Mouse (Mus musculus): ENCODE results near the gene Nelfb. TPM values are rescaled to one million over a fixed set of nuclear protein-coding genes. Genes with fewer than 3 reads are reported as not detected.
A peak's percentile ranks its signal among the peaks of the same experiment; 100 is the strongest.

Gene Nelfb
- polyA plus RNA-seq, 1 experiment from 2014 or later = 131 TPM

DNA sequence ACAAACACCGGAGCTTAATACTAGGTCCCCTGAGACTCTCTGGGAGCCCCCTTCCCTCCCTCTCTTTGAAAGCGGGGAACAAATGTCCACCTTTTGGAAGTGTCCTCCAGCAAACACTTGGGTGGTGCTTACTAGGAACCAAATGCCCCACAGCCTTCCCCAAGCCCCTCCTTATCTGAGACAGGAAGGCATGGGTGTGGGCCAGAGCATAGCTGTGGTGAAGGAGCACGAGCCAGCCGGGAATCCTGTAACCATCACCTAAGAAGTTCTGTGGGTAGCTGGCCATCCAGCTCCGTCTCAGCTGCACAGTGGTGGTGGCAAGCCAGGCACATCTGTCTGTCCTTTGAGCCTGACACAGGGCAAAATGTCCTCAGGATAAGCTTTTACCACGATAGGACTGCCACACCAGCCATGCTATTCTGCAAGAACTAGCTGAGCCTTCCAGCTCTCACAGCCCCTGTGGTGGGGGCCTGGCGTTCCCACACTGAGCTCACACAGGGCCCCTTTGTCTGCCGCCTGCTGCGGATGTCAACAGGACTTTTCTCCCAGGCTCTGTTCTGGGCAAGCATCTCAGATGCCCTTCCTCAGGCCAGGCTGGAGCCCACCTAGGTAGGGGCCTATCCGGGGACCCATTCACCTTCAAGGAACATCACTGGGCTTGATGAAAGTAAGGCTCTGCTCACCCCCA is 32.9 kb downstream of the Nelfb start:
- Histone ChIP-seq H3K4me3 (peak overlapping the region; percentile 90), H3K27me3 (ENCODE audit: low read depth, poor library complexity, severe bottlenecking) (peaks cover 44% of the 10 kb centered on the region), H3K9me3 (replicated peaks) (no peaks in the 10 kb centered on the region), H3K27ac (replicated peaks) (peak overlapping the region; percentile 96), H3K4me1 (peaks cover 88% of the 10 kb centered on the region), H3K36me3 (peaks cover 5% of the 10 kb centered on the region)
- 27% methylated on average over 10 of the region's 10 CpGs for WGBS
- peak; percentile 38 for DNase-seq (ENCODE audit: low spot score)

DNA sequence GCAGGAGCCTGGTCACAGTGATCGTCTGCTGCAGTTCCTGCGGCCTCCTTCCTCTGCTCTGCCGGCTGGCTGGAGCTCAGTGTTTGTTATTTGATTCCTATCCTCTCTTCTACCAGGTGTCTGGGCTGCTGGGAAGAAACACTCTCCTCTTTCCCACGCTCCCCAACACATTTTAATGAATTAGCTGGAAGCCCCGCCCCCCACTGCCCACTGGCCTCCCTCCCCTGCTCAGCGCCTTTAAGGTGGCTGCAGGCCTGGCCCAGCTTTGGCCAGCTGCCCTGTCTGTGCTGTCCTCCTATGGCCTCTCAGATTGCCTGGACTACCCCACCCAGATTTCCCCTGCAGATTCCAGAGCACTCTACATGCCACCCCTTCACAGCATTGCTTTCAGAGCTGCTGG is 33.6 kb downstream of the Nelfb start:
- Histone ChIP-seq H3K36me3 (no peaks in the 10 kb centered on the region), H3K9me3 (replicated peaks) (no peaks in the 10 kb centered on the region), H3K27ac (replicated peaks) (peak overlapping the region; percentile 96), H3K4me1 (peaks cover 88% of the 10 kb centered on the region), H3K27me3 (ENCODE audit: low read depth, poor library complexity, severe bottlenecking) (peaks cover 44% of the 10 kb centered on the region), H3K4me3 (peak overlapping the region; percentile 90)
- DNase-seq (ENCODE audit: low spot score) = peak; percentile 76
- 0% methylated on average over 6 of the region's 6 CpGs for WGBS

DNA sequence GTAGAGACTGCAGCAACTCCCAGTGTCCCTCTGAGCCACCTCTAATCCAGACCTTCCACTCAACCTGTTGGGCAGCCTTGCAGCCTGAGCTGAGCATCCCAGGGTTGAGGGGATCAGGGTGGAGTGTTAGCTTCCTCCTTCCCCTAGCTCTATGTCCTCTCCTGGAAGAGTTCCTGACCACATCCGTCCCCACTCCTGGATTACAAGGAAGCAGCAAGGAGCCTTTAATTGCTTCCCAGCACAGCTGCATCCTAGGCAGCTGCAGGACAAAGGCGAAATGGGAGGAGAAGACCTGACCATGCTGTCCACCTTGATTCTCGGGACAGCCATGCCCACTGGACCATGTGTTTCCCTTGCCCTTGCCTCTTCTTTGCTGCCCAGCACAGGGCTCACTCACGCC is 34.2 kb downstream of the Nelfb start:
- Histone ChIP-seq H3K36me3 (no peaks in the 10 kb centered on the region), H3K27ac (replicated peaks) (peak overlapping the region; percentile 96), H3K4me3 (peak overlapping the region; percentile 90), H3K9me3 (replicated peaks) (no peaks in the 10 kb centered on the region), H3K27me3 (ENCODE audit: low read depth, poor library complexity, severe bottlenecking) (peaks cover 44% of the 10 kb centered on the region), H3K4me1 (peaks cover 90% of the 10 kb centered on the region)
- no peak for DNase-seq (ENCODE audit: low spot score)
- WGBS = 29% methylated on average over 4 of the region's 4 CpGs

DNA sequence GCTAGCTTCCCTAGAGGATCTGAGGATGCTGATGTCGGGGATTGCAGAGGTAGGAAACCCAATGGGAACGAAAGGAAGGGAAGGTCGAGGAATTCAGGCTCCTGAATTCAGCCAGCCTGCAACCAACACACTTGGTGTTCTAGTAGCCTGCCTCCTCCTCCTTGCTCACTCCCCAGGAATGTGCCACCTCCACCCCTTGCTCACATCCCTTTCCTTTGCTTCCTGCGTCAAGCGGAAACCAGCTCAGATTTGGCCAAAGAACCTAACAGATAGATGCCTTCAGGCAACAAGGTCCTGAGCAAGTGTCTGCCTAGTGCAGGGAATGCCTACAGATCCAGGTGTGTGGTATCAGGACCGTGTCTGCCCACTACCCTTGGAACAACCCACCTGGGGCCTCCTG is 34.7 kb downstream of the Nelfb start:
- H3K27me3 ChIP-seq (ENCODE audit: low read depth, poor library complexity, severe bottlenecking) = peaks cover 44% of the 10 kb centered on the region
- WGBS = 63% methylated on average over 6 of the region's 6 CpGs
- H3K9me3 ChIP-seq (replicated peaks) = no peaks in the 10 kb centered on the region
- peaks cover 95% of the 10 kb centered on the region for H3K4me1 ChIP-seq
- H3K36me3 ChIP-seq = no peaks in the 10 kb centered on the region
- H3K4me3 ChIP-seq = peak overlapping the region; percentile 90
- DNase-seq (ENCODE audit: low spot score) = no peak
- peak overlapping the region; percentile 96 for H3K27ac ChIP-seq (replicated peaks)

DNA sequence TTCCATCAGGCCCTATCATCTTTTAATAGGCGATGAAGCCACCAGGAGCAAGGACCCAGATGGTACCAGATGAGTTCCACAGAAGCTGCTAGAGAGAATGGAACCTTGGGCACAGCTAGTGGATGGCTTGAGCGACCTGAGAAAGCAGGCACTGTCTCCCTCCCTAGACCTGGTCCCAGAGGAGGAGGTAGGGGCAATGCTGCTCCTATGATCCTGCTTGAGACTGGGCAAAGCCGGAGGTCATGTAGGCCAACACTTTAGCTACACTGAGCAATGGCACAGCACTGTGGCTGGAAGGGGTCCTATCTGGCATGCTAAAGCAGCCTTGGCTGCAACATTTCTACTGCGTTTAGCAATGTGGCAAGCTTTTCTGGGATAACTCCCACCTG is 35.6 kb downstream of the Nelfb start:
- Histone ChIP-seq H3K36me3 (no peaks in the 10 kb centered on the region), H3K27me3 (ENCODE audit: low read depth, poor library complexity, severe bottlenecking) (peaks cover 44% of the 10 kb centered on the region), H3K4me1 (peaks cover 97% of the 10 kb centered on the region), H3K4me3 (0 out of 2 replicates have a peak overlapping the region, but pooled peaks have one; percentile 16), H3K9me3 (replicated peaks) (no peaks in the 10 kb centered on the region), H3K27ac (replicated peaks) (peak overlapping the region; percentile 96)
- WGBS = 81% methylated on average over 4 of the region's 4 CpGs
- no peak for DNase-seq (ENCODE audit: low spot score)

DNA sequence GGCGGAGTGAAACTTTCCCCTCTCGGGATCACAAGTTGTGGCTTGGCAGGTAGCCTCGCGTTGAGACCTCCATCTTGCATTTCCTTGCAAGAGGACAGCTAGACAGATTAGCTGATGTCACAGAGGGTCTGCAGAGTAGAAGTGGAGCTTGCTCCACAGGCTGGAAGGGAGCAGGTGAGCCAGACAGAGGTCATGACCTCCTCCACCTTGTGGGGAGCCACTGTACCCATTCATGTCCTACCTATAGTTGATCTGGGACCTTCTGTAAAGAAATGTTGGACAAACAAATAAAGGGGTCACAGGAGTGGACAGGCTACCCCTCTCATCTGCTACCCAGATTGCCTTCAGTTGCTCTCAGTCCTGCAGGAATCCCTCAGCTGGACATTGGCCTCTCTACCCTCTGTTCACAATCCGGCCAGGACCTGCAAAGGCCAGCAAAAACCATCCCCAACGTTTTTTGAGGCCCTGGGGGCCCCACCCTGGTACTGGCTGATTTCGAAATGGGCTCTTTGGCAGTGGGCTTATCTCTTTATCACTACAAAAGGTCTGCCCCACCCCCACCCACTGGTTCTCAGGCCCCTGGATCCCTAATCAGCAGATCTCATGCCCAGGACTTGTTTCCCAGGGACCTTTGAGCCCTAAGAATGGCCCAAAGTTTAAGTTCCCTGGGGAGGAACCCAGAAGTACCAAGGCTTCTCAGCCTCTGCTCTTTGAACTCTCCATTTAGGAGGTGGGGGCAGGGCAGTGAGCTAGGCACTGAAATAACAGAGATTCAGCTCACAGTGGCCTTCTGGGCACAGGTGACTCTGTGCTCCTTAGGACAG is 36.2 kb downstream of the Nelfb start:
- WGBS = 51% methylated on average over 7 of the region's 7 CpGs
- peaks cover 42% of the 10 kb centered on the region for H3K27me3 ChIP-seq (ENCODE audit: low read depth, poor library complexity, severe bottlenecking)
- no peaks in the 10 kb centered on the region for H3K9me3 ChIP-seq (replicated peaks)
- H3K4me1 ChIP-seq = peaks cover 98% of the 10 kb centered on the region
- H3K36me3 ChIP-seq = no peaks in the 10 kb centered on the region
- H3K27ac ChIP-seq (replicated peaks) = peak overlapping the region; percentile 96
- no peak for DNase-seq (ENCODE audit: low spot score)
- peak overlapping the region; percentile 21 for H3K4me3 ChIP-seq

DNA sequence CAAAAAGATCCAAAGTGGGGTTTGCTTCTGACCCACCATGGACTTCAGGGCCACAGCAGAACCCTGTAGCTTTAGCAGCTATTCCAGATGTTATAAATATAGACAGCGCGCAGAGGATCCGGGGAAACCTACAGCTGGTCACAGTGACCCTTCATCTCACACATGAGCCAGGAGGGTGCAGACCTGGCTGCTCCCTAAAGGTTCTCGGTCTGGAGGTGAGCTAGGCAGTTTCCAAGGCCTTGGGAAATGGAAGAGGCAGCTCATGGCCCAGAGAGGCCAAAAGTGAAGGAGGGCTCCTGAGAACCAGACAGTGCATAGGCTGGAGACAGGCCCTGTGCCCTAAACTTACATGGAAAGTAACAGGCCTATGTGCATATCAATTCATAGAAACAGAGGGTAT is 37.5 kb downstream of the Nelfb start:
- DNase-seq (ENCODE audit: low spot score) = no peak
- Histone ChIP-seq H3K27me3 (ENCODE audit: low read depth, poor library complexity, severe bottlenecking) (peaks cover 31% of the 10 kb centered on the region), H3K4me1 (peaks cover 98% of the 10 kb centered on the region), H3K9me3 (replicated peaks) (no peaks in the 10 kb centered on the region), H3K4me3 (no peak overlapping the region), H3K36me3 (no peaks in the 10 kb centered on the region), H3K27ac (replicated peaks) (peak overlapping the region; percentile 96)
- WGBS = 98% methylated on average over 4 of the region's 4 CpGs

DNA sequence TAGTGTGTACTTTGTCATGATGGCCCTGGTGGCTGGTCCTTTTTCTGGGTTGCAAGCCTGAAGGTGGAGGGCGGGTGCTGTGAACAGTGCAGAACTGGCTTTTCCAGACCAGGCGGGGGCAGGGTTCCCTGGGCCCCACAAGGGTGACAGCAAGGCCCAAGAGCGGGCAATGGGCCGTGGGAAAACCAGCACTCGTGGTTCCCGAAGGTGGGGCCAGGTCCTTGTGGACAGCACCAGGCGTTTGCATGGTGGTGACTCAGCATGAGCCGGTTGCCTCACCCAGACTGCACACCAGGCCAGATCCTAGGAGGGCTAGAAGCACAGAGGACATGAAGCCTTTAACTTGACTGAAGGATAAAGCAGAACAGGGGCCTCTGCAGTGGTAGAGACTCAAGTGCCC is 38.7 kb downstream of the Nelfb start:
- peaks cover 19% of the 10 kb centered on the region; the same call in 1 of the 2 replicates for H3K27me3 ChIP-seq (ENCODE audit: low read depth, poor library complexity, severe bottlenecking)
- DNase-seq (ENCODE audit: low spot score) = no peak
- peaks cover 98% of the 10 kb centered on the region for H3K4me1 ChIP-seq
- peak overlapping the region; percentile 98 for H3K27ac ChIP-seq (replicated peaks)
- no peaks in the 10 kb centered on the region for H3K9me3 ChIP-seq (replicated peaks)
- no peak overlapping the region for H3K4me3 ChIP-seq
- WGBS = 77% methylated on average over 8 of the region's 8 CpGs
- H3K36me3 ChIP-seq = no peaks in the 10 kb centered on the region

DNA sequence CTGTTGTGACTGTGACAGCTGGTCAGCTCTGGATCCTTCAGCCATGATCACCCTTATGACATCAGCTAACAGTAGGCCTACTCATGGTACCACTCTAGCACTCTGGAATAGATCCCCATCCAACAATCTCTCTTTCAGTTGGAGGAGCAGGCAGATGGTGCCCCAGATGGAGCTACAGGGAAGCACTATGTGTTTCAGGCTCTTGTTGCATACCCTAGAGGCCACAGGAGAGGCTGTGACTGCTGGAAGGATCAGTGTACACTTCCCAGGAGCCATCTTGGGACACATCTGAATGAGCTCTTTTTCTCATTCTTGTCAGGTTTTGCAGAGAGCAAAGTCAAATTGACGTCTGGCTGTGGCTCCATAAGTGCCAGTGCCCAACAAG is 39.5 kb downstream of the Nelfb start:
- DNase-seq (ENCODE audit: low spot score) = no peak
- H3K36me3 ChIP-seq = no peaks in the 10 kb centered on the region
- peaks cover 98% of the 10 kb centered on the region for H3K4me1 ChIP-seq
- peak overlapping the region; percentile 98 for H3K27ac ChIP-seq (replicated peaks)
- 70% methylated on average over 1 of the region's 1 CpGs for WGBS
- peaks cover 16% of the 10 kb centered on the region; the same call in 1 of the 2 replicates for H3K27me3 ChIP-seq (ENCODE audit: low read depth, poor library complexity, severe bottlenecking)
- no peaks in the 10 kb centered on the region for H3K9me3 ChIP-seq (replicated peaks)
- no peak overlapping the region for H3K4me3 ChIP-seq

DNA sequence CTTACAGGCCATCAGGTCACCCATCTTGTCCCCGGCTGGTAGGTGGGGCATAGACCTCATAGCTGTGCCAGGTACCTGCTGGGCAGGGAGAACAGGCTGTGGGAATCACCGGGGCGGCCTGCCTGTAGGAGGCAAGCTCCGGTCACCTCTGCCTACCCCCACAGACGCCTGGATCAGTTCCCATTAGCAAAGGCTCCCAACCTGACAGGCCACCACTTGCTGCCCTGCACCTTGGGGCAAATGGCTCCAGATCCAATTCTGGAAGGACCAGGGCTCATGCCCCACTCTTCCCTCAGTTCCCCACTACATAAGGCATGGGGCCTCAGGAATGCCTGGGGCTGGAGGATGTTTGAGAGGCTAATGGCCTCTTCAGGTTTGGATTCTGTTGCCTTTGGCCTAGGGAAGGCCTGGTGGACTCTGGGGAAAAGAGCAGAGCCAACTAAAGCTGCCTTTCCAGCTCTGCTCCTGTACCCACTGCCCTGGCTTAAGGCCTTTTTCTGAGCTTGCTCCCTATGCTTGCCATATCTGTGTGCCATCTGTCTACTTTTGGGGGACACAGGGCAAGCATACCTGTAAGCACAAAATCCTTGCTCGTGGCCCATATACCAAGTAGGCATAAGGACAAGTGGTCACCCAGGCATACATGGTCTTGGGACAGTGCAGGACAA is 40.1 kb downstream of the Nelfb start:
- Histone ChIP-seq H3K4me1 (peaks cover 96% of the 10 kb centered on the region), H3K9me3 (replicated peaks) (no peaks in the 10 kb centered on the region), H3K36me3 (no peaks in the 10 kb centered on the region), H3K4me3 (no peak overlapping the region), H3K27me3 (ENCODE audit: low read depth, poor library complexity, severe bottlenecking) (peaks cover 12% of the 10 kb centered on the region; the same call in 1 of the 2 replicates), H3K27ac (replicated peaks) (peak overlapping the region; percentile 98)
- 85% methylated on average over 6 of the region's 6 CpGs for WGBS
- no peak for DNase-seq (ENCODE audit: low spot score)

DNA sequence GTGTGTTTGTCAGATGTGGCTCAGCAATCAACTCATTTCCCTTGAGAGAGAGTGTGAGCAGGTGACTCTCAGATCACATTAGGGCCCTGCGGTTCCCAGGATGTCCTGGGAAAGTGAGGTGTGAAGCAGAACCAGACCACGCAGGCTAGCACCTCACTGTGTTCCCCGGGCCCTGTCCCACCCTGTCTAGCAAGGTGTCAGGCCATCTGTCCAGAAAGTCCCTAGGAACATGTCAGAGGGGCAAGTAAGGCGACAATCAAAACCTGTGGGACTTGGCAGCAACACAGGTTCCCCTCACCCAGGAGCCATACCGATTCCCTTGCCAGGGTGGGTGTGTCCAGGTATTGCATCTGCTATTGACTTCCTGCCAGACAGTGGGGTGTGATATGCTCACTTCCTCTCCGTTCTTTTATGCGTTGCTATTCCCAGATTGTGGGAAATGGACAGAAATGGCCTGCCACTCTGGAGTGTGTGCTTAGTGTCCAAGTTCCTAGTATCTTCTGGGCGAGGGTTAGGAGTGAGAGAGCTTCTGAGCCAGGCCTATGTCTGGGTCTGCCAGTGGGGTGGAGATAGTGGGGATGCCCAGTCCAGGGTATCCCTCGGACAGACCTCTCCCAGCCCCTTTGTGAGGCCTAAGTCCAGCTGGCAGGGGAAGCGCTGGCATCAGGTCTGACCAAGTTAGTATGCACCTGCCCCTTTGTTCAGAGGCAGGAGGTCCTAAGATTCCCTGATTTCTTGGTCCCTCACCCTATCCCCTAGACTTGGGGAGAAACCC is 40.8 kb downstream of the Nelfb start:
- peaks cover 4% of the 10 kb centered on the region; the same call in 1 of the 2 replicates for H3K27me3 ChIP-seq (ENCODE audit: low read depth, poor library complexity, severe bottlenecking)
- peak overlapping the region; percentile 98 for H3K27ac ChIP-seq (replicated peaks)
- DNase-seq (ENCODE audit: low spot score) = no peak
- H3K4me1 ChIP-seq = peaks cover 95% of the 10 kb centered on the region
- H3K4me3 ChIP-seq = peak overlapping the region; percentile 34
- 76% methylated on average over 10 of the region's 10 CpGs for WGBS
- H3K9me3 ChIP-seq (replicated peaks) = no peaks in the 10 kb centered on the region
- H3K36me3 ChIP-seq = no peaks in the 10 kb centered on the region

DNA sequence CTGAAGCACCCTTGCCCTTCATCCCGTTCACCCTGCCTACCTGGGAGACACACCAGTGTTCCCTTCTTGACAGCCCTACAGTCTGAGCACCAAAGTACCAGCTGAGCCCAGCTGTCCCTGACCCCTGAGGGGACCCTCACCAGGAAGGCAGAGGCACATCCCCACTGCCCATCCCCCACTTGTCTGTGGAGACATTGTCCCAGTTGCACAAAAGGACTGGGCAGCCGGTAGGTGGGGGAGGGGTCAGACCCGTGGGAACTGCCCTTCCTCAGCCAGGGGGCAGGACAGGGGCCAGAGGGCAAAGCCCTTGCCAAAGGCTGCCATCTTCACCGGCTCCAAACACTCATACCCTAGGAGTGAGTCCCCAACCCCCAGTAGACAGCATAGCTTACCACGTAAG is 41.5 kb downstream of the Nelfb start:
- 17% methylated on average over 5 of the region's 5 CpGs for WGBS
- Histone ChIP-seq H3K9me3 (replicated peaks) (no peaks in the 10 kb centered on the region), H3K4me1 (peaks cover 94% of the 10 kb centered on the region), H3K4me3 (peak overlapping the region; percentile 34), H3K27ac (replicated peaks) (peak overlapping the region; percentile 98), H3K27me3 (ENCODE audit: low read depth, poor library complexity, severe bottlenecking) (peaks cover 3% of the 10 kb centered on the region; the same call in 1 of the 2 replicates), H3K36me3 (no peaks in the 10 kb centered on the region)
- DNase-seq (ENCODE audit: low spot score) = peak; percentile 87
